Mouse (Mus musculus) embryonic facial prominence, embryonic 10.5 days (tissue): Measurements from ENCODE around the gene Pold2. TPM values are rescaled to one million over a fixed set of nuclear protein-coding genes. Genes with fewer than 3 reads are reported as not detected.
A peak's percentile ranks its signal among the peaks of the same experiment; 100 is the strongest.

Source experiments
- DNase-seq: peaks from one replicate; pipeline ENCODE4 v3.0.0-alpha.2; 2017; ENCODE audit warnings: low spot score
- H3K27ac ChIP-seq: fragments of 300-500 bp; sonication (generic); replicated peaks from 2 replicates; pipeline ENCODE4 v1.5.1; 2016; ENCODE audit warnings: mild to moderate bottlenecking
- H3K27me3 ChIP-seq: fragments of 300-500 bp; sonication (generic); replicated peaks from 2 replicates; pipeline ENCODE4 v1.6.1; 2016; ENCODE audit warnings: low read depth, mild to moderate bottlenecking; ENCODE audit not compliant: poor library complexity, severe bottlenecking
- H3K36me3 ChIP-seq: fragments of 300-500 bp; sonication (generic); replicated peaks from 2 replicates; pipeline ENCODE4 v1.6.1; 2016; ENCODE audit warnings: mild to moderate bottlenecking, moderate library complexity
- H3K4me1 ChIP-seq: fragments of 300-500 bp; sonication (generic); 2 replicates; pipeline ENCODE4 v1.6.1; 2016
- H3K4me3 ChIP-seq: fragments of 300-500 bp; sonication (generic); 2 replicates; pipeline ENCODE4 v1.5.1; 2016; ENCODE audit warnings: mild to moderate bottlenecking, moderate library complexity
- H3K9me3 ChIP-seq: fragments of 300-500 bp; sonication (generic); 2 replicates; pipeline ENCODE4 v1.6.1; 2016; ENCODE audit warnings: mild to moderate bottlenecking
- WGBS: fragments of 180-500 bp; shearing (Covaris S2); methylation state at CpG from one replicate; pipeline ENCODE4 v1.1.7; 2016; 5-methylcytosine and 5-hydroxymethylcytosine counted together
- polyA plus RNA-seq: library from polyadenylated mRNA; unstranded; fragments of >200 nt; fragmentation: Nextera tagmentation; extraction: Ambion mirVana; gene quantifications from 2 replicates; pipeline ENCODE4 v1.2.1, GENCODE M21; 2016

Gene Pold2
- polyA plus RNA-seq, 1 experiment from 2014 or later, result 161 TPM

GRCm38 (mm10) chr11:5851021-5851736 is 26.9 kb downstream of the Pold2 start:
- no peaks in the 10 kb centered on the region for H3K9me3 ChIP-seq
- peaks cover 11% of the 10 kb centered on the region for H3K4me1 ChIP-seq
- no peak for DNase-seq
- H3K27ac ChIP-seq, result 0 out of 2 replicates have a peak overlapping the region, but pooled peaks have one; percentile 8
- H3K36me3 ChIP-seq, result no peaks in the 10 kb centered on the region
- no peak overlapping the region for H3K4me3 ChIP-seq
- 62% methylated on average over 4 of the region's 4 CpGs for WGBS
- no peaks in the 10 kb centered on the region for H3K27me3 ChIP-seq

GRCm38 (mm10) chr11:5850452-5850851 is 27.6 kb downstream of the Pold2 start:
- Histone ChIP-seq H3K36me3 (no peaks in the 10 kb centered on the region), H3K27ac (no peak overlapping the region), H3K27me3 (no peaks in the 10 kb centered on the region), H3K4me1 (peaks cover 6% of the 10 kb centered on the region; the same call in 1 of the 2 replicates), H3K9me3 (no peaks in the 10 kb centered on the region), H3K4me3 (no peak overlapping the region)
- DNase-seq, result no peak
- 72% methylated on average over 5 of the region's 5 CpGs for WGBS

- no peaks in the 10 kb centered on the region for H3K36me3 ChIP-seq
- no peak overlapping the region for H3K4me3 ChIP-seq
- 72% methylated on average over 2 of the region's 2 CpGs for WGBS
- H3K27me3 ChIP-seq, result no peaks in the 10 kb centered on the region
- H3K4me1 ChIP-seq, result peaks cover 6% of the 10 kb centered on the region; the same call in 1 of the 2 replicates
- H3K9me3 ChIP-seq, result no peaks in the 10 kb centered on the region
- H3K27ac ChIP-seq, result no peak overlapping the region
- no peak for DNase-seq
These were observed 28.8 kb downstream of the Pold2 start for GRCm38 (mm10) chr11:5849316-5849715.

GRCm38 (mm10) chr11:5848741-5849140 is 29.4 kb downstream of the Pold2 start:
- no peak overlapping the region for H3K27ac ChIP-seq
- 71% methylated on average over 6 of the region's 6 CpGs for WGBS
- H3K27me3 ChIP-seq, result no peaks in the 10 kb centered on the region
- DNase-seq, result no peak
- no peaks in the 10 kb centered on the region for H3K36me3 ChIP-seq
- peaks cover 6% of the 10 kb centered on the region; the same call in 1 of the 2 replicates for H3K4me1 ChIP-seq
- no peaks in the 10 kb centered on the region for H3K9me3 ChIP-seq
- H3K4me3 ChIP-seq, result no peak overlapping the region

GRCm38 (mm10) chr11:5846639-5847345 is 31.3 kb downstream of the Pold2 start:
- WGBS, result 74% methylated on average over 7 of the region's 7 CpGs
- H3K36me3 ChIP-seq, result no peaks in the 10 kb centered on the region

GRCm38 (mm10) chr11:5843131-5843530 is 35.0 kb downstream of the Pold2 start:
- Histone ChIP-seq H3K4me1 (peaks cover 7% of the 10 kb centered on the region), H3K36me3 (no peaks in the 10 kb centered on the region), H3K9me3 (no peaks in the 10 kb centered on the region), H3K27ac (no peak overlapping the region), H3K27me3 (no peaks in the 10 kb centered on the region), H3K4me3 (no peak overlapping the region)
- DNase-seq, result no peak
- 86% methylated on average over 3 of the region's 3 CpGs for WGBS

More at GRCm38 (mm10) chr11:5846639-5847345, 31.3 kb downstream of the Pold2 start:
- no peak for DNase-seq
- no peak overlapping the region for H3K27ac ChIP-seq
- no peaks in the 10 kb centered on the region for H3K9me3 ChIP-seq
- H3K4me1 ChIP-seq, result no peaks in the 10 kb centered on the region
- no peaks in the 10 kb centered on the region for H3K27me3 ChIP-seq
- no peak overlapping the region for H3K4me3 ChIP-seq

GRCm38 (mm10) chr11:5841751-5842150 is 36.3 kb downstream of the Pold2 start:
- WGBS, result 91% methylated on average over 2 of the region's 2 CpGs
- no peak for DNase-seq
- Histone ChIP-seq H3K27ac (no peak overlapping the region), H3K27me3 (no peaks in the 10 kb centered on the region), H3K4me3 (no peak overlapping the region), H3K36me3 (no peaks in the 10 kb centered on the region), H3K4me1 (peaks cover 16% of the 10 kb centered on the region), H3K9me3 (no peaks in the 10 kb centered on the region)

GRCm38 (mm10) chr11:5840346-5840745 is 37.7 kb downstream of the Pold2 start:
- no peak for DNase-seq
- Histone ChIP-seq H3K9me3 (no peaks in the 10 kb centered on the region), H3K27me3 (no peaks in the 10 kb centered on the region), H3K36me3 (no peaks in the 10 kb centered on the region; the same call in 1 of the 2 replicates), H3K27ac (no peak overlapping the region), H3K4me1 (peaks cover 24% of the 10 kb centered on the region), H3K4me3 (no peak overlapping the region)
- WGBS, result 76% methylated on average over 7 of the region's 7 CpGs

GRCm38 (mm10) chr11:5837251-5838246 is 40.5 kb downstream of the Pold2 start, which contains the start of gene Polm:
Gene Polm (minus strand): TSS chr11:5838016.
- under 1% methylated on average over 63 of the region's 63 CpGs for WGBS
- peak within 1 kb of the TSS; percentile 87 for H3K27ac ChIP-seq
- H3K4me3 ChIP-seq, result peak within 1 kb of the TSS; percentile 91
- DNase-seq, result peak; percentile 94
- H3K4me1 ChIP-seq, result peaks cover 24% of the 10 kb centered on the region
- no peaks in the 10 kb centered on the region for H3K27me3 ChIP-seq
- H3K9me3 ChIP-seq, result no peaks in the 10 kb centered on the region
- H3K36me3 ChIP-seq, result peaks cover 21% of the 10 kb centered on the region

- 60% methylated on average over 1 of the region's 1 CpGs for WGBS
- peaks cover 35% of the 10 kb centered on the region for H3K36me3 ChIP-seq
- H3K4me3 ChIP-seq, result no peak overlapping the region
- H3K27ac ChIP-seq, result no peak overlapping the region
- no peaks in the 10 kb centered on the region for H3K9me3 ChIP-seq
- DNase-seq, result no peak
- no peaks in the 10 kb centered on the region for H3K27me3 ChIP-seq
- peaks cover 24% of the 10 kb centered on the region for H3K4me1 ChIP-seq
These were observed 42.0 kb downstream of the Pold2 start for GRCm38 (mm10) chr11:5836126-5836525.

- 84% methylated on average over 7 of the region's 7 CpGs for WGBS
- no peak overlapping the region for H3K27ac ChIP-seq
These were observed 43.0 kb downstream of the Pold2 start for GRCm38 (mm10) chr11:5835057-5835456.

GRCm38 (mm10) chr11:5834506-5834905 is 43.6 kb downstream of the Pold2 start:
- DNase-seq, result no peak
- 84% methylated on average over 9 of the region's 9 CpGs for WGBS
- H3K4me3 ChIP-seq, result no peak overlapping the region
- no peak overlapping the region for H3K27ac ChIP-seq
- peaks cover 49% of the 10 kb centered on the region for H3K36me3 ChIP-seq
- no peaks in the 10 kb centered on the region for H3K27me3 ChIP-seq
- no peaks in the 10 kb centered on the region for H3K9me3 ChIP-seq
- H3K4me1 ChIP-seq, result peaks cover 18% of the 10 kb centered on the region

More at GRCm38 (mm10) chr11:5835057-5835456, 43.0 kb downstream of the Pold2 start:
- DNase-seq, result no peak
- no peak overlapping the region for H3K4me3 ChIP-seq
- H3K4me1 ChIP-seq, result peaks cover 23% of the 10 kb centered on the region
- H3K9me3 ChIP-seq, result no peaks in the 10 kb centered on the region
- peaks cover 43% of the 10 kb centered on the region for H3K36me3 ChIP-seq
- H3K27me3 ChIP-seq, result no peaks in the 10 kb centered on the region
